Mouse (Mus musculus) midbrain, embryonic 13.5 days (tissue): ENCODE measurements around the gene Cacna1a. TPM values are rescaled to one million over a fixed set of nuclear protein-coding genes. Genes with fewer than 3 reads are reported as not detected.

Source experiments
- ATAC-seq: fragments of 200-750 bp; cut with Nextera tagmentation; 2 replicates; pipeline ENCODE4 v1.8.0; 2017; ENCODE audit warnings: mild to moderate bottlenecking, moderate TSS enrichment, moderate library complexity
- H3K27ac ChIP-seq: fragments of 300-500 bp; sonication (generic); 2 replicates; pipeline ENCODE4 v1.5.1; 2015; ENCODE audit warnings: inconsistent platforms, mild to moderate bottlenecking, moderate library complexity
- H3K27me3 ChIP-seq: fragments of 300-500 bp; sonication (generic); 2 replicates; pipeline ENCODE4 v1.6.1; 2015; ENCODE audit warnings: mild to moderate bottlenecking, inconsistent platforms
- H3K36me3 ChIP-seq: fragments of 300-500 bp; sonication (generic); 2 replicates; pipeline ENCODE4 v1.6.1; 2015; ENCODE audit warnings: mild to moderate bottlenecking, inconsistent platforms
- H3K4me1 ChIP-seq: fragments of 300-500 bp; sonication (generic); replicated peaks from 2 replicates; pipeline ENCODE4 v1.6.1; 2015; ENCODE audit warnings: inconsistent platforms
- H3K4me2 ChIP-seq: fragments of 300-500 bp; sonication (generic); replicated peaks from 2 replicates; pipeline ENCODE4 v1.6.1; 2015; ENCODE audit warnings: moderate library complexity, mild to moderate bottlenecking, inconsistent platforms
- H3K4me3 ChIP-seq: fragments of 300-500 bp; sonication (generic); replicated peaks from 2 replicates; pipeline ENCODE4 v1.5.1; 2015; ENCODE audit warnings: mild to moderate bottlenecking, inconsistent platforms
- H3K9ac ChIP-seq: fragments of 300-500 bp; sonication (generic); replicated peaks from 2 replicates; pipeline ENCODE4 v1.6.1; 2015; ENCODE audit warnings: mild to moderate bottlenecking, inconsistent platforms
- H3K9me3 ChIP-seq: fragments of 300-500 bp; sonication (generic); 2 replicates; pipeline ENCODE4 v1.6.1; 2016; ENCODE audit warnings: mild to moderate bottlenecking, inconsistent platforms
- WGBS: fragments of 180-500 bp; shearing (Covaris S2); methylation state at CpG from one replicate; pipeline ENCODE4 v1.1.7; 2015; 5-methylcytosine and 5-hydroxymethylcytosine counted together
- polyA plus RNA-seq: library from polyadenylated mRNA; unstranded; fragments of >200 nt; fragmentation: Nextera tagmentation; extraction: Ambion mirVana; gene quantifications from 2 replicates; pipeline ENCODE4 v1.2.1, GENCODE M21; 2015

Cacna1a gene
- polyA plus RNA-seq, 1 experiment from 2014 or later: 19.0 TPM

DNA sequence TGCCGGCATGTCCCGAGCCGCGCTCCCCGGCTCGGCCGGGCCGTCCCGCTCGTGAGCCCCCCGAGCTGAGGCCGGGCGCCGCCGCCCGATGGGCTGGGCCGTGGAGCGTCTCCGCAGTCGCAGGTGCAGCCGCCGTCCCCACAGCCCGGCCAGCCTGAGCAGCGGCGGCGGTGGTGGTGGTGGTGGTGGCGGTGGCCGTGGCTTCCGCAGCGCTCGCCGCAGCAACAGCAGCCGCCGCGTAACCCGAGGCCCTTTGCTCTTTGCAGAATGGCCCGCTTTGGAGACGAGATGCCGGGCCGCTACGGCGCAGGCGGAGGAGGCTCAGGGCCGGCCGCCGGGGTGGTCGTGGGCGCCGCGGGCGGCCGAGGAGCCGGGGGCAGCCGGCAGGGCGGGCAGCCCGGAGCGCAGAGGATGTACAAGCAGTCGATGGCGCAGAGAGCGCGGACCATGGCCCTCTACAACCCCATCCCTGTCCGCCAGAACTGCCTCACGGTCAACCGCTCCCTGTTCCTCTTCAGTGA, 27.2 kb downstream of the Cacna1a start:
- H3K27ac ChIP-seq: peak overlapping the region; percentile 84
- no peaks in the 10 kb centered on the region for H3K27me3 ChIP-seq
- H3K4me2 ChIP-seq: peak overlapping the region; percentile 81
- peak; percentile 79 for ATAC-seq
- H3K4me3 ChIP-seq: peak overlapping the region; percentile 79
- under 1% methylated on average over 32 of the region's 64 CpGs for WGBS
- no peaks in the 10 kb centered on the region for H3K9me3 ChIP-seq
- peaks cover 7% of the 10 kb centered on the region; the same call in 1 of the 2 replicates for H3K36me3 ChIP-seq
- H3K4me1 ChIP-seq: peaks cover 29% of the 10 kb centered on the region
- H3K9ac ChIP-seq: peak overlapping the region; percentile 85

DNA sequence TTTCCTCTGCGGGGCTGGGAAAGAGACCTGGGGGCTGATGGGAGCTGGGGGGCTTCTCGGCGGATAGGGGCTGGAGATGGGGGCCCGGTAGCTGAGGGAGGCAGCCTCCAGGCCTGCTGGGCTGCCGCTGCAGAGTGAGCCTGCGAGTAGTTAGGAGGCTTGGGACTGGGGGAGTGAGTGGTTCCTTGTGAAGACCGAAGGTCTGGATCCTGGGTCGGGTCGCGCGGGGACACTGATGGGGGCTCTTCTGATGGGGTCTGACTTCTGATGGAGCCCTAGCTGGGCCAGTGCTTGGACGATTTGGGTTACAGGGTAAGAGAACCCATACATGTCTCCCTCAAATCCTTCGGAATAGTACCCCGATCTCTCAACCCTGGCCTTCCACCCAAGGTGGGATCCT, 27.8 kb downstream of the Cacna1a start:
- H3K27me3 ChIP-seq: no peaks in the 10 kb centered on the region
- H3K9ac ChIP-seq: peak overlapping the region; percentile 85
- H3K4me2 ChIP-seq: peak overlapping the region; percentile 81
- peak overlapping the region; percentile 84 for H3K27ac ChIP-seq
- WGBS: 13% methylated on average over 14 of the region's 14 CpGs
- no peaks in the 10 kb centered on the region for H3K9me3 ChIP-seq
- ATAC-seq: peak; percentile 32; the same call in 1 of the 2 replicates
- peak overlapping the region; percentile 79 for H3K4me3 ChIP-seq
- peaks cover 29% of the 10 kb centered on the region for H3K4me1 ChIP-seq
- peaks cover 7% of the 10 kb centered on the region; the same call in 1 of the 2 replicates for H3K36me3 ChIP-seq

GRCm38 (mm10) chr8:84416915-84417314, 28.7 kb downstream of the Cacna1a start:
- peak overlapping the region; percentile 79 for H3K4me3 ChIP-seq
- H3K4me1 ChIP-seq: peaks cover 29% of the 10 kb centered on the region
- no peaks in the 10 kb centered on the region for H3K27me3 ChIP-seq
- peaks cover 7% of the 10 kb centered on the region; the same call in 1 of the 2 replicates for H3K36me3 ChIP-seq
- no peaks in the 10 kb centered on the region for H3K9me3 ChIP-seq
- no peak overlapping the region for H3K27ac ChIP-seq
- WGBS: 75% methylated on average over 6 of the region's 6 CpGs
- peak overlapping the region; percentile 85 for H3K9ac ChIP-seq
- ATAC-seq: no peak
- peak overlapping the region; percentile 81 for H3K4me2 ChIP-seq

GRCm38 (mm10) chr8:84417840-84418239, 29.6 kb downstream of the Cacna1a start:
- Histone ChIP-seq H3K36me3 (peaks cover 7% of the 10 kb centered on the region), H3K9ac (0 out of 2 replicates have a peak overlapping the region, but pooled peaks have one; percentile 85), H3K27ac (no peak overlapping the region), H3K4me1 (peaks cover 29% of the 10 kb centered on the region), H3K9me3 (no peaks in the 10 kb centered on the region), H3K27me3 (no peaks in the 10 kb centered on the region), H3K4me2 (peak overlapping the region; percentile 81), H3K4me3 (0 out of 2 replicates have a peak overlapping the region, but pooled peaks have one; percentile 79)
- ATAC-seq: no peak
- 47% methylated on average over 5 of the region's 5 CpGs for WGBS

- no peak for ATAC-seq
- WGBS: 87% methylated on average over 3 of the region's 3 CpGs
These were observed 36.2 kb downstream of the Cacna1a start for GRCm38 (mm10) chr8:84424426-84424825.

DNA sequence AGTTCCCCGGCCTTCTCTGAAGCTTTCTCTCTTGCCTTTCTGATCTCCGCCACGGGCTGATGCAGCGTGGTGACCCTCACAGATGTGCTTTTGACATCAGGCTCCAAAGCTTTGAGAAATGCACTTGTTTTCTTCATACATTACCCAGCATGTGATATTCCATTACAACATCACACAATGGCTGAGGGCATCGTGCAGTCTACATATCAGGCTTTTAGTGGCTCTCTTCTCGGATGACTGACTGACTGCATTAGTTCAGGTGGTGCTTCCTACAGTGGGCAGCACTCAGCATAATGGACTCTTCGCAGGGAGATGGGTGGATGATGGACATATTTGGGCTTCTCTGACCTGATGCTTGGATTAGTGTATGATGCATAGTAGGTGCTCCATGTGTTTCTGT, 37.8 kb downstream of the Cacna1a start:
- Histone ChIP-seq H3K4me3 (no peak overlapping the region), H3K9ac (no peak overlapping the region), H3K4me1 (peaks cover 5% of the 10 kb centered on the region), H3K4me2 (no peak overlapping the region), H3K9me3 (no peaks in the 10 kb centered on the region), H3K27me3 (no peaks in the 10 kb centered on the region), H3K27ac (no peak overlapping the region), H3K36me3 (peaks cover 7% of the 10 kb centered on the region)
- 86% methylated on average over 7 of the region's 7 CpGs for WGBS
- peak; percentile 43; the same call in 1 of the 2 replicates for ATAC-seq

More at GRCm38 (mm10) chr8:84424426-84424825, 36.2 kb downstream of the Cacna1a start:
- no peaks in the 10 kb centered on the region for H3K27me3 ChIP-seq
- H3K36me3 ChIP-seq: peaks cover 4% of the 10 kb centered on the region
- peaks cover 1% of the 10 kb centered on the region for H3K4me1 ChIP-seq
- no peak overlapping the region for H3K27ac ChIP-seq
- H3K4me2 ChIP-seq: no peak overlapping the region
- H3K4me3 ChIP-seq: no peak overlapping the region
- no peak overlapping the region for H3K9ac ChIP-seq
- no peaks in the 10 kb centered on the region for H3K9me3 ChIP-seq

DNA sequence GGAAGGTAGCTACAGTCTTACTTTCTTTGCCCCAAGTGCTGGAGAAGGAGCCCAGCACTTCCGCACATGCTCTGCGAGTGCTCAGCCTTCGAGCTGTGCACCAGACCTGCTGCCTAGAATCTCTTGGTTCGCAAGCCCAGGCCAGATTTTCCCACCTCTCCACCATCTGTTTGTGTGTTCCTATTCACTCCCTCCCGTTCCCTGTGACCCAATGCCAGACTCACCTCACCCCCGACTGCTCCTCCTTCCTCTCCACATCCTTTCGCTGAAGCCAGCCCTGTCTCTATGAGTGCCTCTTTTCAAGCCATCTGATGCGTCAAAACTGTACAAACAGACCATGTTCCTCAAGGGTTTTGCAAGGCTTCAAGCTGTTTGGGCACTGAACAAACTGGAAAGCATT, 38.3 kb downstream of the Cacna1a start:
- Histone ChIP-seq H3K9ac (no peak overlapping the region), H3K4me1 (peaks cover 5% of the 10 kb centered on the region), H3K9me3 (no peaks in the 10 kb centered on the region), H3K4me3 (no peak overlapping the region), H3K27ac (no peak overlapping the region), H3K36me3 (peaks cover 11% of the 10 kb centered on the region), H3K4me2 (no peak overlapping the region), H3K27me3 (no peaks in the 10 kb centered on the region)
- 95% methylated on average over 8 of the region's 8 CpGs for WGBS
- ATAC-seq: no peak

- 90% methylated on average over 5 of the region's 5 CpGs for WGBS
- no peak overlapping the region for H3K4me3 ChIP-seq
- no peak overlapping the region for H3K27ac ChIP-seq
- no peak for ATAC-seq
- no peaks in the 10 kb centered on the region for H3K9me3 ChIP-seq
- H3K4me1 ChIP-seq: peaks cover 5% of the 10 kb centered on the region
- H3K4me2 ChIP-seq: no peak overlapping the region
- H3K36me3 ChIP-seq: peaks cover 17% of the 10 kb centered on the region
- H3K27me3 ChIP-seq: no peaks in the 10 kb centered on the region
- no peak overlapping the region for H3K9ac ChIP-seq
These were observed 39.8 kb downstream of the Cacna1a start for GRCm38 (mm10) chr8:84428034-84428433.

DNA sequence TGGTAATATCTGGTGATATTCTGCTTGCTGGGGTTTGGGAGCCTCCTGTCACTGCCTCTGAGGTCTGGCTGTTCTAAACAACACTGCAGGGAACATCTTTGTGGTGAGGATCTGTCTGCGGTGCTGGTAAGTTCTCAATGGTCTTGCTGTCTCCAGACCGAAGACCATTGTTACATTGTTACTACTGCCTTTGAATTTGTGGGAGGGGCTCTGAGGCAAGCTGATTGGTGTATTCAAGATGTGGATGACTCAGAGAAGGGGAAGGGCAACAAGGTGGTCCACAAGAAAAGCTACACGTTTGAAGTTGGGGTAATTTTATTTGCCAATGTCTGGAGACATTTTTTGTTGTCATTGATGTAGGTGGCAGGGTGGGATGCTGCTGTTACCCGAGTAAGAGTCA, 40.8 kb downstream of the Cacna1a start:
- Histone ChIP-seq H3K4me3 (no peak overlapping the region), H3K9ac (no peak overlapping the region), H3K27ac (no peak overlapping the region), H3K27me3 (no peaks in the 10 kb centered on the region), H3K36me3 (peaks cover 17% of the 10 kb centered on the region), H3K4me1 (peaks cover 5% of the 10 kb centered on the region), H3K4me2 (no peak overlapping the region), H3K9me3 (no peaks in the 10 kb centered on the region)
- no peak for ATAC-seq
- 31% methylated on average over 4 of the region's 4 CpGs for WGBS

- Histone ChIP-seq H3K27me3 (no peaks in the 10 kb centered on the region), H3K9me3 (no peaks in the 10 kb centered on the region), H3K4me1 (peaks cover 5% of the 10 kb centered on the region), H3K27ac (no peak overlapping the region), H3K36me3 (peaks cover 17% of the 10 kb centered on the region), H3K4me3 (no peak overlapping the region), H3K4me2 (no peak overlapping the region), H3K9ac (no peak overlapping the region)
- no peak for ATAC-seq
- 33% methylated on average over 5 of the region's 5 CpGs for WGBS
These were observed 41.3 kb downstream of the Cacna1a start for GRCm38 (mm10) chr8:84429492-84429891.

DNA sequence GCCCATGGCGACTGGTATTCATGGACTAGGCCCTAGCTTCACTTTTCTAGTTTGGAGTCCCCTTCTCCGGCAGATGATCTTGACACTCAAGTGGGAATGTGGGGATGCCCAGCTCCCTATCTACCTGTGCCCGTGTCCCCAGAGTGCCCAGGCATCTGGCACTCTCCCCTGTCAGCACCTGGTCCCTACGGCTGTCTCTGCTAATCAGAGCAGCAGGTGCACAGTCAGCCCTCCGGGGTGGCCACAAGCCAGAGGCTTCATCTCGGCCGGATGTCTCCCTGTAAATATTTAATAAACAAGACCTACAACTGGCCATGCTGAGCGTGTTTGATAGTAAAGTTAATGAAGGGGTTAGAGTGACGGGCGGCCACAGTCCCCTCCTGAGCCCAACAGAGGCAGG, 47.1 kb downstream of the Cacna1a start:
- 0 out of 2 replicates have a peak, but pooled peaks cover 4% of the 10 kb centered on the region for H3K4me1 ChIP-seq
- H3K27me3 ChIP-seq: no peaks in the 10 kb centered on the region
- H3K4me2 ChIP-seq: no peak overlapping the region
- H3K4me3 ChIP-seq: no peak overlapping the region
- H3K9me3 ChIP-seq: no peaks in the 10 kb centered on the region
- no peak for ATAC-seq
- H3K9ac ChIP-seq: no peak overlapping the region
- no peak overlapping the region for H3K27ac ChIP-seq
- 69% methylated on average over 10 of the region's 10 CpGs for WGBS
- H3K36me3 ChIP-seq: peaks cover 18% of the 10 kb centered on the region

GRCm38 (mm10) chr8:84439813-84440212, 51.6 kb downstream of the Cacna1a start:
- no peak for ATAC-seq
- Histone ChIP-seq H3K9me3 (no peaks in the 10 kb centered on the region), H3K9ac (no peak overlapping the region), H3K4me1 (peaks cover 9% of the 10 kb centered on the region), H3K27ac (no peak overlapping the region), H3K4me3 (no peak overlapping the region), H3K27me3 (no peaks in the 10 kb centered on the region), H3K4me2 (no peak overlapping the region), H3K36me3 (peaks cover 15% of the 10 kb centered on the region; the same call in 1 of the 2 replicates)
- 96% methylated on average over 7 of the region's 7 CpGs for WGBS

GRCm38 (mm10) chr8:84442043-84442442, 53.8 kb downstream of the Cacna1a start:
- Histone ChIP-seq H3K9ac (no peak overlapping the region), H3K27ac (peak overlapping the region; percentile 45; the same call in 1 of the 2 replicates), H3K4me3 (no peak overlapping the region), H3K4me1 (peaks cover 5% of the 10 kb centered on the region), H3K9me3 (no peaks in the 10 kb centered on the region), H3K36me3 (peaks cover 23% of the 10 kb centered on the region), H3K4me2 (no peak overlapping the region), H3K27me3 (no peaks in the 10 kb centered on the region)
- WGBS: 20% methylated on average over 1 of the region's 1 CpGs
- ATAC-seq: 0 out of 2 replicates have a peak, but pooled peaks have one; percentile 50
